Mouse (Mus musculus): ENCODE measurements around the gene D17H6S53E. TPM values are rescaled to one million over a fixed set of nuclear protein-coding genes. Genes with fewer than 3 reads are reported as not detected.

D17H6S53E gene
- polyA plus RNA-seq, 1 experiment from 2014 or later: 9.4 TPM

DNA sequence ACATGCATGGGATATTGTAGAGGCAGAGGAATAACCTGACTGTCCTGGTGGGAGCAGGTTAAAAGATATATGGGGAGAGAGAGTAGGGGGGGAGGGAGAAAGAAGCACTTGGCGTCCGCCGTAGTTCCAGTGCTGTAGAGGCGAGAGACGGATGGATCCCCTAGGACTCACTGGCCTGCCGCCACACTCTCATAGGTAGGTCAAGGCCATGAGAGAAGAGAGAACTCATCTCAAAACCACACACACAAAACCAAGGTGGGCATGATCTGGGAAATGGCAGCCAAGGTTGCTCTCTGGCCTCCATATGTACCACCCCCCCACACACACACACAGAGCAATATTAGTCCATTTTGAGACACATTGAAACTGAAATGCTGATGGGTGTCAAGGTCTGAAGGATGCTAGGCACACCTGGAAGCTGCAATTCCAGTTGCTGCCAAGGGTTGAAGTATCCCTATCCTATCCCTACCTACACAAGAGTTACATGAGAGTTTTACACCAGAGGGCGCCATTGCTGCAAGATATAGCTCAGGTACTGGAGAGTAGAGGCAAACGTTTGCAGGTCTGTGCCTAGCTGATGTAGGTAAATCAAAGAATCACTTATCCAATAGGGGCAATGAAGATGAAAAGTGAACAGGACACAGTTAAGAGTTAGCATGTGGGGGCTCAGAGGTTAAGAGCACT, 40.3 kb downstream of the D17H6S53E start:
- peaks cover 7% of the 10 kb centered on the region for H3K36me3 ChIP-seq
- H3K27me3 ChIP-seq: no peaks in the 10 kb centered on the region
- peak overlapping the region; percentile 99 for H3K4me3 ChIP-seq (replicated peaks)
- H3K9me3 ChIP-seq: no peaks in the 10 kb centered on the region
- 70% methylated on average over 8 of the region's 8 CpGs for WGBS
- peak overlapping the region; percentile 91 for H3K4me2 ChIP-seq (replicated peaks)
- H3K9ac ChIP-seq (replicated peaks): peak overlapping the region; percentile 67
- H3K27ac ChIP-seq: peak overlapping the region; percentile 97
- peaks cover 31% of the 10 kb centered on the region for H3K4me1 ChIP-seq (replicated peaks)
- no peak for ATAC-seq

GRCm38 (mm10) chr17:35167794-35168193, 41.6 kb downstream of the D17H6S53E start:
- H3K27ac ChIP-seq: no peak overlapping the region
- no peak overlapping the region for H3K4me2 ChIP-seq (replicated peaks)
- no peak overlapping the region for H3K4me3 ChIP-seq (replicated peaks)
- peaks cover 18% of the 10 kb centered on the region for H3K4me1 ChIP-seq (replicated peaks)
- H3K9me3 ChIP-seq: no peaks in the 10 kb centered on the region
- no peaks in the 10 kb centered on the region for H3K27me3 ChIP-seq
- no peak for ATAC-seq
- 90% methylated on average over 7 of the region's 7 CpGs for WGBS
- H3K36me3 ChIP-seq: no peaks in the 10 kb centered on the region
- H3K9ac ChIP-seq (replicated peaks): no peak overlapping the region

- Histone ChIP-seq H3K4me1 (replicated peaks) (peaks cover 11% of the 10 kb centered on the region), H3K4me2 (replicated peaks) (no peak overlapping the region), H3K27me3 (peaks cover 3% of the 10 kb centered on the region; the same call in 1 of the 2 replicates), H3K4me3 (replicated peaks) (no peak overlapping the region), H3K27ac (peak overlapping the region; percentile 57), H3K36me3 (no peaks in the 10 kb centered on the region), H3K9ac (replicated peaks) (no peak overlapping the region), H3K9me3 (no peaks in the 10 kb centered on the region)
- WGBS: 18% methylated on average over 4 of the region's 4 CpGs
- no peak for ATAC-seq
These were observed 42.5 kb downstream of the D17H6S53E start for GRCm38 (mm10) chr17:35168541-35169207.

DNA sequence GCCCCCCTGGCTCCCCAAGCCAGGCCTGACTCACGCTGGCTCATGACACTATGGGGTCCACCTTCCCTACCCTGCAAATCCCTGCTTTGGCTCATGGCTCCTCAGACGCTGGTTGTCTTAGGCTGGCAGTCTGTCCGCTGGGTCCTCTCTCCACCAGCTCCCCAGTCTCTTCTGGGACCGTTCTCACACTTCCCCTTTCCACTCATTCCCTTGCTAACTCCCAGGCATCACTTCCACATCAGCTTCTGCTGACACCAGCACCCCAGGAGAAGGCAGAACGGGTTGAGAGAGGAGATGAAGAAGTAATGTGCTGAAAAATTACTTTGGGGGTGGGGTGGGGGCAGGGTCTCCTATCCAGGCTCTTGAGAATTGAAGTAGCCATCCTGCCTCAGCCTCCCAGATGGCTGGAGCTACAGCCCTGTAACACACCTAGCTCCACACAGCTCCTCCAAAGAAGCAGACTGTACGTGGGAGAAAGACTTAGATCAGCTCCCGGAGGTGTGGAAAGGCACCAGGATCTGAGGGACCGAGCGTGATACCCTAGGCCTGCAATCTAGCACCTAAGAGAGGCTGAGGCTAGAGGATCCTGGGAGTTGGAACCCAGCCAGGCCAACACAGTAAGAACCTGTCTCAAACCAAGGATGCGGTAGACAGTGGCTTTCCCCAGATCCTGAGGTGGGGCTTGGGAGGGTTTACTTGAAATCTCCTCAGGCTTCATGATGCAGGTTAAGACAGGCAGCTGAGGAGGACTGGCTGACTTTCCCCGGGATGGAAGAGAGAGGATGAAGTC, 46.5 kb downstream of the D17H6S53E start:
- Histone ChIP-seq H3K9ac (replicated peaks) (no peak overlapping the region; the same call in 1 of the 2 replicates), H3K36me3 (no peaks in the 10 kb centered on the region), H3K27ac (no peak overlapping the region), H3K4me3 (replicated peaks) (no peak overlapping the region), H3K4me1 (replicated peaks) (no peaks in the 10 kb centered on the region), H3K27me3 (peaks cover 3% of the 10 kb centered on the region; the same call in 1 of the 2 replicates), H3K9me3 (no peaks in the 10 kb centered on the region), H3K4me2 (replicated peaks) (no peak overlapping the region)
- ATAC-seq: no peak
- WGBS: 75% methylated on average over 11 of the region's 11 CpGs

DNA sequence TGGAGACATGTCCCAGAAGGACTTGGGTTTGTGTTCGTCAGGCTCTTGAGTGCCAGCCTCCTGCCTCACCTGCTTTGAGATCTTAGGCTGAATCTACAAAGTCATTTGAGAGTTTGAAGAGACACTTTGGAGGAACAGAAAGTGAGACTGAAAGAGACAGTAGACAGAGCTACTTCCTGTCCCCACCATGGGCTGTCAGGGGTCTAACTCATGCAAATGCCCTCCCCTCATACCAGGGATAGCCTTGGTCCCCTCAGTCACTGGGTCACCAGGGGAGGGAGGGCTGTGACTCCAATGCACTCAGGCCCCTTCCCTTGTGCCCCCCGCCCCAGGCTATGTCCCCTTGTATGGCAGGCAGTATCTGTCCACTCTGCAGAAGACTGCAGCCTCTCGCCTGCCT, 47.2 kb downstream of the D17H6S53E start:
- ATAC-seq: no peak
- Histone ChIP-seq H3K4me3 (replicated peaks) (no peak overlapping the region), H3K9ac (replicated peaks) (no peak overlapping the region), H3K4me2 (replicated peaks) (no peak overlapping the region), H3K27ac (no peak overlapping the region), H3K27me3 (peaks cover 3% of the 10 kb centered on the region; the same call in 1 of the 2 replicates), H3K4me1 (replicated peaks) (no peaks in the 10 kb centered on the region), H3K9me3 (no peaks in the 10 kb centered on the region), H3K36me3 (no peaks in the 10 kb centered on the region)
- 69% methylated on average over 3 of the region's 3 CpGs for WGBS

- Histone ChIP-seq H3K9me3 (no peaks in the 10 kb centered on the region), H3K4me1 (replicated peaks) (no peaks in the 10 kb centered on the region), H3K4me3 (replicated peaks) (no peak overlapping the region), H3K9ac (replicated peaks) (no peak overlapping the region), H3K4me2 (replicated peaks) (no peak overlapping the region), H3K36me3 (no peaks in the 10 kb centered on the region), H3K27me3 (peaks cover 3% of the 10 kb centered on the region; the same call in 1 of the 2 replicates), H3K27ac (no peak overlapping the region)
- no peak for ATAC-seq
- WGBS: 80% methylated on average over 8 of the region's 8 CpGs
These were observed 48.2 kb downstream of the D17H6S53E start for GRCm38 (mm10) chr17:35174201-35174977.

- 65% methylated on average over 6 of the region's 6 CpGs for WGBS
- Histone ChIP-seq H3K27me3 (peaks cover 3% of the 10 kb centered on the region; the same call in 1 of the 2 replicates), H3K4me2 (replicated peaks) (no peak overlapping the region), H3K27ac (no peak overlapping the region), H3K9ac (replicated peaks) (0 out of 2 replicates have a peak overlapping the region, but pooled peaks have one; percentile 1), H3K4me1 (replicated peaks) (no peaks in the 10 kb centered on the region), H3K9me3 (no peaks in the 10 kb centered on the region), H3K4me3 (replicated peaks) (no peak overlapping the region), H3K36me3 (no peaks in the 10 kb centered on the region)
- ATAC-seq: no peak
These were observed 49.2 kb downstream of the D17H6S53E start for GRCm38 (mm10) chr17:35175382-35175781.

DNA sequence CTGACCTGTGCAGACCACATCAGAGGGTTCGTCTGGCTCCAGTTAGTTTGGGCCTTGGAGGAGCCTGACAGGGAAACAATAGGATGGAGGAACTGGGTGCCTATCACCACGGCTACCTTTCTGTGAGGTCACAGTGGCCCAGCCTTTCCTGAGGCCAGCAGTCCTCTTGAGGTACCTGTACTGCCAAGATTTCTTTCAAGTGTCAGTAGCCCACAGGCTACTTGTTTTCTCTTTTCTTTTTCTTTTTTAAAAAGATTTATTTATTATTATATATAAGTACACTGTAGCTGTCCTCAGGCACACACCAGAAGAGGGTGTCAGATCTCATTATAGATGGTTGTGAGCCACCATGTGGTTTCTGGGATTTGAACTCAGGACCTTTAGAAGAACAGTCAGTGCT, 49.8 kb downstream of the D17H6S53E start, which contains the start of gene Aif1:
Gene Aif1 (minus strand): TSS at position 101 of the 400 bp plus-strand sequence.
- Histone ChIP-seq H3K4me1 (replicated peaks) (no peaks in the 10 kb centered on the region), H3K27ac (no peak within 1 kb of the TSS), H3K9ac (replicated peaks) (0 out of 2 replicates have a peak within 1 kb of the TSS, but pooled peaks have one; percentile 1), H3K4me2 (replicated peaks) (no peak within 1 kb of the TSS), H3K4me3 (replicated peaks) (no peak within 1 kb of the TSS), H3K36me3 (no peaks in the 10 kb centered on the region), H3K27me3 (peaks cover 3% of the 10 kb centered on the region; the same call in 1 of the 2 replicates), H3K9me3 (no peaks in the 10 kb centered on the region)
- WGBS: 33% methylated on average over 2 of the region's 2 CpGs
- no peak for ATAC-seq

Other genes starting within 250 kb of the D17H6S53E start
- gene Zbtb12, start 246.9 kb upstream of the D17H6S53E start, polyA plus RNA-seq (2015; fragmentation: Nextera tagmentation; extraction: Ambion mirVana): 13.2 and 16.3 TPM in 2 replicates
- 0.08 TPM in 1 of 2 replicates, not detected in the other for gene Gm20547, start 244.3 kb upstream of the D17H6S53E start, polyA plus RNA-seq (2015; fragmentation: Nextera tagmentation; extraction: Ambion mirVana)
- 1.2 and 2.1 TPM in 2 replicates for gene C2, start 228.1 kb upstream of the D17H6S53E start, polyA plus RNA-seq (2015; fragmentation: Nextera tagmentation; extraction: Ambion mirVana)
- gene Ehmt2, start 227.9 kb upstream of the D17H6S53E start, polyA plus RNA-seq (2015; fragmentation: Nextera tagmentation; extraction: Ambion mirVana): 105 and 114 TPM in 2 replicates
- 0.09 TPM in 1 of 2 replicates, not detected in the other for gene Slc44a4, start 211.9 kb upstream of the D17H6S53E start, polyA plus RNA-seq (2015; fragmentation: Nextera tagmentation; extraction: Ambion mirVana)
- 25.5 and 25.9 TPM in 2 replicates for gene Neu1, start 195.1 kb upstream of the D17H6S53E start, polyA plus RNA-seq (2015; fragmentation: Nextera tagmentation; extraction: Ambion mirVana)
- gene Hspa1b, start 167.1 kb upstream of the D17H6S53E start, polyA plus RNA-seq (2015; fragmentation: Nextera tagmentation; extraction: Ambion mirVana): 0.10 and 0.11 TPM in 2 replicates
- not detected in 2 replicates for gene Gm20481, start 156.5 kb upstream of the D17H6S53E start, polyA plus RNA-seq (2015; fragmentation: Nextera tagmentation; extraction: Ambion mirVana)
- gene Hspa1a, start 154.2 kb upstream of the D17H6S53E start, polyA plus RNA-seq (2015; fragmentation: Nextera tagmentation; extraction: Ambion mirVana): 2.8 and 2.9 TPM in 2 replicates
- 0.55 and 1.5 TPM in 2 replicates for gene Hspa1l, start 153.7 kb upstream of the D17H6S53E start, polyA plus RNA-seq (2015; fragmentation: Nextera tagmentation; extraction: Ambion mirVana)
- 141 and 150 TPM in 2 replicates for gene Lsm2, start 144.5 kb upstream of the D17H6S53E start, polyA plus RNA-seq (2015; fragmentation: Nextera tagmentation; extraction: Ambion mirVana)
- 61.0 and 69.1 TPM in 2 replicates for gene Vars, start 125.4 kb upstream of the D17H6S53E start, polyA plus RNA-seq (2015; fragmentation: Nextera tagmentation; extraction: Ambion mirVana)
- 0.13 and 0.20 TPM in 2 replicates for gene Vwa7, start 109.8 kb upstream of the D17H6S53E start, polyA plus RNA-seq (2015; fragmentation: Nextera tagmentation; extraction: Ambion mirVana)
- gene Sapcd1, start 98.4 kb upstream of the D17H6S53E start, polyA plus RNA-seq (2015; fragmentation: Nextera tagmentation; extraction: Ambion mirVana): 3.8 and 4.3 TPM in 2 replicates
- 3.3 and 3.7 TPM in 2 replicates for gene Msh5, start 79.6 kb upstream of the D17H6S53E start, polyA plus RNA-seq (2015; fragmentation: Nextera tagmentation; extraction: Ambion mirVana)
- 93.7 and 99.6 TPM in 2 replicates for gene Clic1, start 76.4 kb upstream of the D17H6S53E start, polyA plus RNA-seq (2015; fragmentation: Nextera tagmentation; extraction: Ambion mirVana)
- gene Ddah2, start 67.3 kb upstream of the D17H6S53E start, polyA plus RNA-seq (2015; fragmentation: Nextera tagmentation; extraction: Ambion mirVana): 501 and 531 TPM in 2 replicates
- gene Ly6g6c, start 61.0 kb upstream of the D17H6S53E start, polyA plus RNA-seq (2015; fragmentation: Nextera tagmentation; extraction: Ambion mirVana): not detected in 2 replicates
- 0.45 and 0.50 TPM in 2 replicates for gene Mpig6b, start 60.2 kb upstream of the D17H6S53E start, polyA plus RNA-seq (2015; fragmentation: Nextera tagmentation; extraction: Ambion mirVana)
- gene Ly6g6e, start 49.5 kb upstream of the D17H6S53E start, polyA plus RNA-seq (2015; fragmentation: Nextera tagmentation; extraction: Ambion mirVana): 0.18 and 0.32 TPM in 2 replicates
- 1.0 and 1.9 TPM in 2 replicates for gene Ly6g6d, start 48.3 kb upstream of the D17H6S53E start, polyA plus RNA-seq (2015; fragmentation: Nextera tagmentation; extraction: Ambion mirVana)
- 0.18 and 0.19 TPM in 2 replicates for gene Ly6g6f, start 40.8 kb upstream of the D17H6S53E start, polyA plus RNA-seq (2015; fragmentation: Nextera tagmentation; extraction: Ambion mirVana)
- gene Abhd16a, start 37.1 kb upstream of the D17H6S53E start, polyA plus RNA-seq (2015; fragmentation: Nextera tagmentation; extraction: Ambion mirVana): 85.1 and 86.5 TPM in 2 replicates
- not detected in 2 replicates for gene Ly6g5c, start 18.1 kb upstream of the D17H6S53E start, polyA plus RNA-seq (2015; fragmentation: Nextera tagmentation; extraction: Ambion mirVana)
- 1.4 and 1.7 TPM in 2 replicates for gene Ly6g5b, start 10.9 kb upstream of the D17H6S53E start, polyA plus RNA-seq (2015; fragmentation: Nextera tagmentation; extraction: Ambion mirVana)
- gene Gpank1, start 4.9 kb upstream of the D17H6S53E start, polyA plus RNA-seq (2015; fragmentation: Nextera tagmentation; extraction: Ambion mirVana): 27.1 and 30.4 TPM in 2 replicates
- gene Csnk2b, start 4.3 kb upstream of the D17H6S53E start, polyA plus RNA-seq (2015; fragmentation: Nextera tagmentation; extraction: Ambion mirVana): 293 and 316 TPM in 2 replicates
- gene Apom, start 5.7 kb downstream of the D17H6S53E start, polyA plus RNA-seq (2015; fragmentation: Nextera tagmentation; extraction: Ambion mirVana): 0.53 and 0.63 TPM in 2 replicates
- 93.7 and 93.9 TPM in 2 replicates for gene Bag6, start 8.8 kb downstream of the D17H6S53E start, polyA plus RNA-seq (2015; fragmentation: Nextera tagmentation; extraction: Ambion mirVana)
- 209 and 228 TPM in 2 replicates for gene Prrc2a, start 38.5 kb downstream of the D17H6S53E start, polyA plus RNA-seq (2015; fragmentation: Nextera tagmentation; extraction: Ambion mirVana)
- 4.9 and 7.0 TPM in 2 replicates for gene Aif1, start 49.7 kb downstream of the D17H6S53E start, polyA plus RNA-seq (2015; fragmentation: Nextera tagmentation; extraction: Ambion mirVana)
- gene Lst1, start 62.1 kb downstream of the D17H6S53E start, polyA plus RNA-seq (2015; fragmentation: Nextera tagmentation; extraction: Ambion mirVana): 4.8 and 7.1 TPM in 2 replicates
- 0.35 and 0.76 TPM in 2 replicates for gene Ltb, start 68.1 kb downstream of the D17H6S53E start, polyA plus RNA-seq (2015; fragmentation: Nextera tagmentation; extraction: Ambion mirVana)
- not detected in 2 replicates for gene Tnf, start 75.6 kb downstream of the D17H6S53E start, polyA plus RNA-seq (2015; fragmentation: Nextera tagmentation; extraction: Ambion mirVana)
- 0.11 and 0.23 TPM in 2 replicates for gene Lta, start 79.0 kb downstream of the D17H6S53E start, polyA plus RNA-seq (2015; fragmentation: Nextera tagmentation; extraction: Ambion mirVana)
- gene Gm16181, start 94.5 kb downstream of the D17H6S53E start, polyA plus RNA-seq (2015; fragmentation: Nextera tagmentation; extraction: Ambion mirVana): 0.57 and 0.79 TPM in 2 replicates
- 41.6 and 43.0 TPM in 2 replicates for gene Atp6v1g2, start 107.3 kb downstream of the D17H6S53E start, polyA plus RNA-seq (2015; fragmentation: Nextera tagmentation; extraction: Ambion mirVana)
- gene Nfkbil1, start 109.4 kb downstream of the D17H6S53E start, polyA plus RNA-seq (2015; fragmentation: Nextera tagmentation; extraction: Ambion mirVana): 8.3 and 11.0 TPM in 2 replicates
- 460 and 465 TPM in 2 replicates for gene Ddx39b, start 115.4 kb downstream of the D17H6S53E start, polyA plus RNA-seq (2015; fragmentation: Nextera tagmentation; extraction: Ambion mirVana)
- gene H2-D1, start 136.4 kb downstream of the D17H6S53E start, polyA plus RNA-seq (2015; fragmentation: Nextera tagmentation; extraction: Ambion mirVana): 49.5 and 52.5 TPM in 2 replicates
- gene H2-Q1, start 194.0 kb downstream of the D17H6S53E start, polyA plus RNA-seq (2015; fragmentation: Nextera tagmentation; extraction: Ambion mirVana): 0.11 and 0.17 TPM in 2 replicates
- gene H2-Q2, start 215.9 kb downstream of the D17H6S53E start, polyA plus RNA-seq (2015; fragmentation: Nextera tagmentation; extraction: Ambion mirVana): 0.26 and 0.30 TPM in 2 replicates